Mouse (Mus musculus) lung, postnatal 4 days (tissue): ENCODE measurements around the gene Tstd1.

Experiments
- DNase-seq, 2 experiments: peaks; one replicate each; pipeline ENCODE4 v3.0.0; 2021

Tstd1 gene

GRCm38 (mm10) chr1:171419291-171419882, 715 bp downstream of the Tstd1 start:
- DNase-seq: no peak

- DNase-seq: no peak
These were observed 1.2 kb downstream of the Tstd1 start for GRCm38 (mm10) chr1:171419905-171420304.

- no peak for DNase-seq
These were observed 3.9 kb downstream of the Tstd1 start for GRCm38 (mm10) chr1:171422504-171423095.

GRCm38 (mm10) chr1:171424638-171425037, 6.0 kb downstream of the Tstd1 start:
- DNase-seq: no peak

- DNase-seq: no peak
These were observed 6.5 kb downstream of the Tstd1 start for GRCm38 (mm10) chr1:171425126-171425525.

- DNase-seq: no peak
These were observed 13.5 kb downstream of the Tstd1 start for GRCm38 (mm10) chr1:171432158-171432557.

- no peak for DNase-seq
These were observed 16.7 kb downstream of the Tstd1 start for GRCm38 (mm10) chr1:171435288-171435814.

- no peak for DNase-seq
These were observed 17.3 kb downstream of the Tstd1 start for GRCm38 (mm10) chr1:171435974-171436373.

GRCm38 (mm10) chr1:171437264-171438013, 18.8 kb downstream of the Tstd1 start, which contains the start of gene F11r:
F11r (plus strand) TSS chr1:171437535.
- peak; percentile 93 to 95 for DNase-seq

GRCm38 (mm10) chr1:171438014-171438670, 19.5 kb downstream of the Tstd1 start:
- DNase-seq: no peak

- no peak for DNase-seq
These were observed 20.4 kb downstream of the Tstd1 start for GRCm38 (mm10) chr1:171439072-171439471.

GRCm38 (mm10) chr1:171440025-171440725, 21.5 kb downstream of the Tstd1 start:
- peak; percentile 75 to 84 for DNase-seq

- peak; percentile 42 to 54 for DNase-seq
These were observed 23.1 kb downstream of the Tstd1 start for GRCm38 (mm10) chr1:171441466-171442412.

GRCm38 (mm10) chr1:171442413-171442760, 23.7 kb downstream of the Tstd1 start:
- DNase-seq: no peak

GRCm38 (mm10) chr1:171445050-171445449, 26.4 kb downstream of the Tstd1 start:
- DNase-seq: no peak

GRCm38 (mm10) chr1:171446854-171447253, 28.2 kb downstream of the Tstd1 start:
- no peak for DNase-seq

- DNase-seq: no peak
These were observed 29.0 kb downstream of the Tstd1 start for GRCm38 (mm10) chr1:171447692-171448091.

- DNase-seq: no peak
These were observed 31.4 kb downstream of the Tstd1 start for GRCm38 (mm10) chr1:171450062-171450461.

GRCm38 (mm10) chr1:171451001-171451400, 32.3 kb downstream of the Tstd1 start:
- no peak for DNase-seq

- DNase-seq: no peak
These were observed 33.9 kb downstream of the Tstd1 start for GRCm38 (mm10) chr1:171452522-171452921.

- peak in 1 of 2 experiments; percentile 60 for DNase-seq
These were observed 34.3 kb downstream of the Tstd1 start for GRCm38 (mm10) chr1:171452923-171453322.
